ENCODE assay signal across 23 mouse cellular contexts in genomic region chr1:94504080-94504520, GRCm38 (mm10).
DNase-seq lines count a peak whose midpoint lies in the region; ATAC-seq and TF ChIP-seq lines count a peak whose summit lies in the region.
"Had no signal": no experiment of that assay in that cellular context is flagged by ENCODE, and none has a peak within 500 bp of the region (broad histone marks: within the 10 kb centered on the region; RNA-seq: fewer than 3 reads in every experiment).

No protein-coding gene starts in this region.

- H3K27ac ChIP-seq in hindbrain, embryonic 13.5 days = peak overlapping the region; percentile 62
- H3K27ac ChIP-seq in hindbrain, embryonic 11.5 days (ENCODE audit: low read depth, low read length) = no peak overlapping the region
- peak overlapping the region; percentile 9; the same call in 1 of the 2 replicates for H3K27ac ChIP-seq in forebrain, embryonic 14.5 days (ENCODE audit: low read depth, low read length)
- H3K27ac ChIP-seq in hindbrain, postnatal 0 days = no peak overlapping the region
- H3K27ac ChIP-seq: embryonic facial prominence, embryonic 12.5 days; kidney, embryonic 15.5 days; liver, embryonic 12.5 days; lung, embryonic 15.5 days; macrophage; midbrain, embryonic 12.5 days had no signal

- H3K9ac ChIP-seq in hindbrain, embryonic 13.5 days = no peak overlapping the region
- no peak overlapping the region for H3K9ac ChIP-seq in hindbrain, embryonic 11.5 days (ENCODE audit: low read depth, low read length)
- H3K9ac ChIP-seq in forebrain, embryonic 14.5 days (ENCODE audit: low read length) = no peak overlapping the region
- no peak overlapping the region for H3K9ac ChIP-seq in hindbrain, postnatal 0 days (replicated peaks; ENCODE audit: low read length)
- H3K9ac ChIP-seq: embryonic facial prominence, embryonic 12.5 days; kidney, embryonic 15.5 days; liver, embryonic 12.5 days; lung, embryonic 15.5 days; midbrain, embryonic 12.5 days had no signal

- 0 out of 2 replicates have a peak, but pooled peaks have one; percentile 6 for ATAC-seq in hindbrain, embryonic 13.5 days (ENCODE audit: low FRiP score)
- no peak for ATAC-seq in hindbrain, embryonic 11.5 days (ENCODE audit: low FRiP score)
- ATAC-seq in forebrain, embryonic 14.5 days = no peak; the same call in 1 of the 2 replicates
- no peak for ATAC-seq in hindbrain, postnatal 0 days
- ATAC-seq: intestine, embryonic 16.5 days; liver, embryonic 12.5 days had no signal

- no peaks in the 10 kb centered on the region for H3K36me3 ChIP-seq in hindbrain, embryonic 13.5 days
- H3K36me3 ChIP-seq in hindbrain, embryonic 11.5 days (ENCODE audit: control insufficient read depth, insufficient read depth, low read length) = no peaks in the 10 kb centered on the region
- no peaks in the 10 kb centered on the region for H3K36me3 ChIP-seq in forebrain, embryonic 14.5 days (ENCODE audit: control insufficient read depth, insufficient read depth, low read length)
- no peaks in the 10 kb centered on the region for H3K36me3 ChIP-seq in hindbrain, postnatal 0 days (ENCODE audit: insufficient read depth, low read length)
- H3K36me3 ChIP-seq: embryonic facial prominence, embryonic 12.5 days; kidney, embryonic 15.5 days; liver, embryonic 12.5 days; lung, embryonic 15.5 days; midbrain, embryonic 12.5 days had no signal

- H3K27me3 ChIP-seq in hindbrain, embryonic 13.5 days = no peaks in the 10 kb centered on the region
- H3K27me3 ChIP-seq in hindbrain, embryonic 11.5 days (ENCODE audit: control insufficient read depth, insufficient read depth, low read length) = no peaks in the 10 kb centered on the region
- no peaks in the 10 kb centered on the region for H3K27me3 ChIP-seq in forebrain, embryonic 14.5 days (replicated peaks; ENCODE audit: control insufficient read depth, insufficient read depth, low read length)
- no peaks in the 10 kb centered on the region for H3K27me3 ChIP-seq in hindbrain, postnatal 0 days (ENCODE audit: insufficient read depth, low read length)
- H3K27me3 ChIP-seq: CH12.LX; embryonic facial prominence, embryonic 12.5 days; kidney, embryonic 15.5 days; liver, embryonic 12.5 days; lung, embryonic 15.5 days; midbrain, embryonic 12.5 days had no signal

- no peak overlapping the region for H3K4me2 ChIP-seq in hindbrain, embryonic 13.5 days
- no peak overlapping the region for H3K4me2 ChIP-seq in hindbrain, embryonic 11.5 days (replicated peaks; ENCODE audit: low read depth, low read length)
- no peak overlapping the region for H3K4me2 ChIP-seq in forebrain, embryonic 14.5 days (ENCODE audit: low read length)
- no peak overlapping the region for H3K4me2 ChIP-seq in hindbrain, postnatal 0 days (ENCODE audit: low read depth, low read length)
- H3K4me2 ChIP-seq: embryonic facial prominence, embryonic 12.5 days; kidney, embryonic 15.5 days; liver, embryonic 12.5 days; lung, embryonic 15.5 days; midbrain, embryonic 12.5 days had no signal

- DNase-seq in hindbrain, embryonic 11.5 days (ENCODE audit: low spot score) = no peak
- DNase-seq in brain, adult 2 months (ENCODE audit: low read depth, low spot score) = peak; percentile 3
- peak; percentile 92 for DNase-seq in forebrain, embryonic 14.5 days (ENCODE audit: low spot score)
- peak; percentile 8 for DNase-seq in hindbrain, postnatal 0 days (ENCODE audit: low spot score)
- DNase-seq in embryo, embryonic 9.5 days (ENCODE audit: extremely low spot score) = no peak
- DNase-seq in thymus, postnatal 10 days (ENCODE audit: low spot score in 2 of 2) = no peak
- DNase-seq: adrenal gland, postnatal 25 days; cerebellum, adult 8-10 months; gastrocnemius, postnatal 14 days; heart, adult 18-20 months; heart, postnatal 4 days; right cerebral cortex, postnatal 4 days; thymus, postnatal 25 days had no signal

- H3K4me1 ChIP-seq in hindbrain, embryonic 13.5 days (replicated peaks) = peaks cover 7% of the 10 kb centered on the region; the same call in 1 of the 2 replicates
- no peaks in the 10 kb centered on the region for H3K4me1 ChIP-seq in hindbrain, embryonic 11.5 days (replicated peaks; ENCODE audit: control insufficient read depth, insufficient read depth, low read length)
- H3K4me1 ChIP-seq in forebrain, embryonic 14.5 days (ENCODE audit: control insufficient read depth, insufficient read depth, low read length) = no peaks in the 10 kb centered on the region; the same call in 1 of the 2 replicates
- no peaks in the 10 kb centered on the region for H3K4me1 ChIP-seq in hindbrain, postnatal 0 days (ENCODE audit: insufficient read depth, low read length)
- H3K4me1 ChIP-seq: embryonic facial prominence, embryonic 12.5 days; kidney, embryonic 15.5 days; liver, embryonic 12.5 days; lung, embryonic 15.5 days had no signal

- 44% methylated on average over 4 of the region's 4 CpGs for WGBS in hindbrain, embryonic 13.5 days
- WGBS in hindbrain, embryonic 11.5 days = 67% methylated on average over 4 of the region's 4 CpGs
- WGBS in forebrain, embryonic 14.5 days = 4% methylated on average over 4 of the region's 4 CpGs
- WGBS in hindbrain, postnatal 0 days = 30% methylated on average over 4 of the region's 4 CpGs

- no peak for TF ChIP-seq CTCF in hindbrain, postnatal 0 days (IDR thresholded peaks at IDR 0.05; ENCODE audit: low read depth)

- H3K9me3 ChIP-seq in hindbrain, embryonic 13.5 days = no peaks in the 10 kb centered on the region
- no peaks in the 10 kb centered on the region for H3K9me3 ChIP-seq in hindbrain, embryonic 11.5 days (ENCODE audit: control insufficient read depth, low read length)
- H3K9me3 ChIP-seq in forebrain, embryonic 14.5 days (replicated peaks; ENCODE audit: control insufficient read depth, low read length) = no peaks in the 10 kb centered on the region
- H3K9me3 ChIP-seq in hindbrain, postnatal 0 days (ENCODE audit: low read length) = no peaks in the 10 kb centered on the region
- H3K9me3 ChIP-seq: embryonic facial prominence, embryonic 12.5 days; kidney, embryonic 15.5 days; liver, embryonic 12.5 days; lung, embryonic 15.5 days; midbrain, embryonic 12.5 days had no signal

- H3K4me3 ChIP-seq in hindbrain, embryonic 13.5 days = no peak overlapping the region
- no peak overlapping the region for H3K4me3 ChIP-seq in hindbrain, embryonic 11.5 days (ENCODE audit: low read depth, low read length)
- H3K4me3 ChIP-seq in forebrain, embryonic 14.5 days (ENCODE audit: low read depth, low read length) = no peak overlapping the region
- no peak overlapping the region for H3K4me3 ChIP-seq in hindbrain, postnatal 0 days (ENCODE audit: low read length)
- H3K4me3 ChIP-seq: embryonic facial prominence, embryonic 12.5 days; erythroblast, embryonic 14.5 days; kidney, embryonic 15.5 days; liver, embryonic 12.5 days; lung, embryonic 15.5 days; midbrain, embryonic 12.5 days had no signal

Comparison
In these comparisons a context has a peak if more than half of its experiments do, and no peak if none do; other contexts are left out.
1. H3K27ac ChIP-seq: peak in hindbrain, embryonic 13.5 days (single experiment) and forebrain, embryonic 14.5 days (single experiment); none in hindbrain, embryonic 11.5 days (single experiment) and hindbrain, postnatal 0 days (single experiment).
2. DNase-seq: peak in brain, adult 2 months (single experiment), forebrain, embryonic 14.5 days (single experiment) and hindbrain, postnatal 0 days (single experiment); none in hindbrain, embryonic 11.5 days (single experiment), embryo, embryonic 9.5 days (single experiment) and thymus, postnatal 10 days (0 of 2).